Mouse (Mus musculus) cerebellum, postnatal 4 days (tissue): Measurements from ENCODE around the gene Nlrp6.
"Not testable (repeated sequence)": the region's sequence is repeated elsewhere in the genome, so short reads cannot be mapped to it uniquely, and the experiment has no call there.

Experiments used
- DNase-seq, 2 experiments: peaks; one replicate each; pipeline ENCODE4 v3.0.0; 2022; ENCODE audit warnings: low spot score in 2 of 2, mixed read lengths in 1 of 2

Nlrp6 gene

GRCm38 (mm10) chr7:140949824-140950530, 29.3 kb downstream of the Nlrp6 start, which contains the start of gene Ifitm5:
Gene Ifitm5 (minus strand): TSS chr7:140950291.
- no peak for DNase-seq

GRCm38 (mm10) chr7:140951051-140951450, 30.3 kb downstream of the Nlrp6 start:
- no peak for DNase-seq

GRCm38 (mm10) chr7:140951765-140952164, 31.1 kb downstream of the Nlrp6 start:
- DNase-seq: no peak

- no peak for DNase-seq
Observed at GRCm38 (mm10) chr7:140952441-140952840, 31.7 kb downstream of the Nlrp6 start.

- no peak for DNase-seq
Observed at GRCm38 (mm10) chr7:140953133-140953532, 32.4 kb downstream of the Nlrp6 start.

- no peak for DNase-seq
Observed at GRCm38 (mm10) chr7:140953800-140954732, 33.4 kb downstream of the Nlrp6 start.

- DNase-seq: no peak
Observed at GRCm38 (mm10) chr7:140954733-140955071, 34.0 kb downstream of the Nlrp6 start.

- DNase-seq: no peak
Observed at GRCm38 (mm10) chr7:140955342-140955741, 34.6 kb downstream of the Nlrp6 start.

GRCm38 (mm10) chr7:140955758-140956555, 35.3 kb downstream of the Nlrp6 start, which contains the start of the genes Gm45717 and Ifitm2:
Gene Gm45717 (minus strand): TSS chr7:140955937.
Gene Ifitm2 (minus strand): TSS chr7:140955987.
- peak in 1 of 2 experiments; percentile 20 for DNase-seq

- no peak for DNase-seq
Observed at GRCm38 (mm10) chr7:140956556-140956869, 35.8 kb downstream of the Nlrp6 start.

- DNase-seq: peak in 1 of 2 experiments; percentile 26
Observed at GRCm38 (mm10) chr7:140959181-140959901, 38.6 kb downstream of the Nlrp6 start.

- no peak for DNase-seq
Observed at GRCm38 (mm10) chr7:140960026-140960425, 39.3 kb downstream of the Nlrp6 start.

- DNase-seq: no peak
Observed at GRCm38 (mm10) chr7:140961416-140961815, 40.7 kb downstream of the Nlrp6 start.

GRCm38 (mm10) chr7:140962733-140963132, 42.0 kb downstream of the Nlrp6 start:
- DNase-seq: no peak

GRCm38 (mm10) chr7:140966921-140967320, 46.2 kb downstream of the Nlrp6 start, which contains the start of gene Ifitm1:
Gene Ifitm1 (plus strand): TSS chr7:140967221.
- DNase-seq: no peak

- no peak for DNase-seq
Observed at GRCm38 (mm10) chr7:140967862-140968591, 47.3 kb downstream of the Nlrp6 start.

- not testable (repeated sequence) for DNase-seq
Observed at GRCm38 (mm10) chr7:140968710-140969109, 48.0 kb downstream of the Nlrp6 start.

GRCm38 (mm10) chr7:140970931-140971330, 50.2 kb downstream of the Nlrp6 start:
- DNase-seq: no peak

- DNase-seq: no peak
Observed at GRCm38 (mm10) chr7:140971479-140972171, 50.9 kb downstream of the Nlrp6 start.
